Mouse (Mus musculus) lung, adult 2 months (tissue): ENCODE measurements around the gene Arntl.

ENCODE experiments used
- CTCF ChIP-seq: fragments of 200-500 bp; IDR thresholded peaks from 2 replicates; pipeline ENCODE4 v1.5.1; 2011; ENCODE audit warnings: mild to moderate bottlenecking, low read length, control low read depth; ENCODE audit not compliant: insufficient read depth
- POLR2A ChIP-seq: fragments of 200-500 bp; IDR thresholded peaks from 2 replicates; pipeline ENCODE4 v1.6.1; 2011; ENCODE audit warnings: low read depth, mild to moderate bottlenecking, control low read depth, low read length, borderline replicate concordance; ENCODE audit errors: extremely low read depth

GRCm38 (mm10) chr7:113224620-113225019, 17.4 kb downstream of the Arntl start:
- no peak for TF ChIP-seq POLR2A
- TF ChIP-seq CTCF, result no peak
